Mouse (Mus musculus) thymus, postnatal 25 days (tissue): ENCODE results near the gene Sesn1.
A peak's percentile ranks its signal among the peaks of the same experiment; 100 is the strongest.
"Not testable (repeated sequence)": the region's sequence is repeated elsewhere in the genome, so short reads cannot be mapped to it uniquely, and the experiment has no call there.

Experiments used
- DNase-seq: peaks from one replicate; pipeline ENCODE4 v3.0.0; 2022

The Sesn1 gene

GRCm38 (mm10) chr10:41809771-41810563, at the start of gene Sesn1, which contains the start of gene Cep57l1:
Gene Sesn1 (plus strand): TSS chr10:41809935.
Gene Cep57l1 (minus strand): TSS chr10:41809871.
- peak; percentile 92 for DNase-seq

- DNase-seq = no peak
Observed at GRCm38 (mm10) chr10:41760866-41761265, 48.9 kb upstream of the Sesn1 start.

- DNase-seq = no peak
Observed at GRCm38 (mm10) chr10:41763741-41764385, 45.9 kb upstream of the Sesn1 start.

- no peak for DNase-seq
Observed at GRCm38 (mm10) chr10:41765586-41765985, 44.1 kb upstream of the Sesn1 start.

GRCm38 (mm10) chr10:41766280-41766679, 43.5 kb upstream of the Sesn1 start:
- no peak for DNase-seq

GRCm38 (mm10) chr10:41767254-41767653, 42.5 kb upstream of the Sesn1 start:
- DNase-seq = no peak

- no peak for DNase-seq
Observed at GRCm38 (mm10) chr10:41792375-41792774, 17.4 kb upstream of the Sesn1 start.

- no peak for DNase-seq
Observed at GRCm38 (mm10) chr10:41797253-41797652, 12.5 kb upstream of the Sesn1 start.

- no peak for DNase-seq
Observed at GRCm38 (mm10) chr10:41803467-41803866, 6.3 kb upstream of the Sesn1 start.

- no peak for DNase-seq
Observed at GRCm38 (mm10) chr10:41804711-41805110, 5.0 kb upstream of the Sesn1 start.

- no peak for DNase-seq
Observed at GRCm38 (mm10) chr10:41805729-41806355, 3.9 kb upstream of the Sesn1 start.

GRCm38 (mm10) chr10:41809080-41809770, 510 bp upstream of the Sesn1 start:
- no peak for DNase-seq

GRCm38 (mm10) chr10:41810564-41811455, 1.1 kb downstream of the Sesn1 start:
- DNase-seq = peak; percentile 14

- DNase-seq = no peak
Observed at GRCm38 (mm10) chr10:41812566-41812965, 2.8 kb downstream of the Sesn1 start.

- DNase-seq = no peak
Observed at GRCm38 (mm10) chr10:41814305-41814853, 4.6 kb downstream of the Sesn1 start.

- no peak for DNase-seq
Observed at GRCm38 (mm10) chr10:41816516-41816915, 6.8 kb downstream of the Sesn1 start.

- DNase-seq = no peak
Observed at GRCm38 (mm10) chr10:41818036-41818732, 8.4 kb downstream of the Sesn1 start.

GRCm38 (mm10) chr10:41818733-41819070, 9.0 kb downstream of the Sesn1 start:
- not testable (repeated sequence) for DNase-seq

GRCm38 (mm10) chr10:41819307-41819706, 9.6 kb downstream of the Sesn1 start:
- no peak for DNase-seq

- DNase-seq = no peak
Observed at GRCm38 (mm10) chr10:41820401-41820800, 10.7 kb downstream of the Sesn1 start.

GRCm38 (mm10) chr10:41821171-41821570, 11.4 kb downstream of the Sesn1 start:
- DNase-seq = no peak
